In genomic region chr2:139587660-139588200, GRCm38 (mm10) we compare ENCODE assay signal across 26 mouse cellular contexts.
"Had no signal": no experiment of that assay in that cellular context is flagged by ENCODE, and none has a peak within 500 bp of the region (broad histone marks: within the 10 kb centered on the region; RNA-seq: fewer than 3 reads in every experiment).

No protein-coding gene starts in this region.

- H3K36me3 ChIP-seq: heart, embryonic 13.5 days; heart, embryonic 15.5 days; hindbrain, embryonic 13.5 days; hindbrain, embryonic 15.5 days; kidney, embryonic 15.5 days; limb, embryonic 13.5 days; limb, embryonic 15.5 days had no signal

- H3K9ac ChIP-seq: forebrain, postnatal 0 days; heart, embryonic 13.5 days; heart, embryonic 15.5 days; hindbrain, embryonic 13.5 days; hindbrain, embryonic 15.5 days; kidney, embryonic 15.5 days; limb, embryonic 13.5 days; limb, embryonic 15.5 days had no signal

- H3K9me3 ChIP-seq: heart, embryonic 13.5 days; heart, embryonic 15.5 days; hindbrain, embryonic 13.5 days; hindbrain, embryonic 15.5 days; kidney, embryonic 15.5 days; limb, embryonic 13.5 days; limb, embryonic 15.5 days had no signal

- H3K4me3 ChIP-seq: heart, adult 2 months; heart, embryonic 13.5 days; heart, embryonic 15.5 days; hindbrain, embryonic 13.5 days; hindbrain, embryonic 15.5 days; kidney, embryonic 15.5 days; limb, embryonic 13.5 days; limb, embryonic 15.5 days had no signal

- H3K27ac ChIP-seq: heart, adult 2 months; heart, embryonic 13.5 days; heart, embryonic 15.5 days; hindbrain, embryonic 13.5 days; hindbrain, embryonic 15.5 days; hindbrain, postnatal 0 days; kidney, embryonic 15.5 days; kidney, postnatal 0 days; limb, embryonic 13.5 days; limb, embryonic 15.5 days had no signal

- H3K4me2 ChIP-seq: heart, embryonic 11.5 days; heart, embryonic 13.5 days; heart, embryonic 15.5 days; hindbrain, embryonic 13.5 days; hindbrain, embryonic 15.5 days; kidney, embryonic 15.5 days; limb, embryonic 13.5 days; limb, embryonic 15.5 days had no signal

- H3K27me3 ChIP-seq: heart, embryonic 13.5 days; heart, embryonic 15.5 days; hindbrain, embryonic 13.5 days; hindbrain, embryonic 15.5 days; kidney, embryonic 15.5 days; limb, embryonic 13.5 days; limb, embryonic 15.5 days had no signal

- H3K4me1 ChIP-seq: heart, embryonic 15.5 days; hindbrain, embryonic 13.5 days; hindbrain, embryonic 15.5 days had no signal

- ATAC-seq: forebrain, postnatal 0 days; hindbrain, postnatal 0 days; intestine, embryonic 16.5 days had no signal

- DNase-seq: forebrain, postnatal 0 days; gastrocnemius, postnatal 14 days; gastrocnemius, postnatal 36 days; heart, adult 11 months; heart, adult 2 months; heart, postnatal 14 days; heart, postnatal 36 days; kidney, adult 11 months; kidney, adult 2 months; kidney, adult 9 months; kidney, postnatal 14 days; kidney, postnatal 36 days; layer of hippocampus, adult 9-11 months; layer of hippocampus, postnatal 36 days; left cerebral cortex, postnatal 4 days had no signal
